ENCODE assay signal across 9 mouse cellular contexts in the genomic region with DNA sequence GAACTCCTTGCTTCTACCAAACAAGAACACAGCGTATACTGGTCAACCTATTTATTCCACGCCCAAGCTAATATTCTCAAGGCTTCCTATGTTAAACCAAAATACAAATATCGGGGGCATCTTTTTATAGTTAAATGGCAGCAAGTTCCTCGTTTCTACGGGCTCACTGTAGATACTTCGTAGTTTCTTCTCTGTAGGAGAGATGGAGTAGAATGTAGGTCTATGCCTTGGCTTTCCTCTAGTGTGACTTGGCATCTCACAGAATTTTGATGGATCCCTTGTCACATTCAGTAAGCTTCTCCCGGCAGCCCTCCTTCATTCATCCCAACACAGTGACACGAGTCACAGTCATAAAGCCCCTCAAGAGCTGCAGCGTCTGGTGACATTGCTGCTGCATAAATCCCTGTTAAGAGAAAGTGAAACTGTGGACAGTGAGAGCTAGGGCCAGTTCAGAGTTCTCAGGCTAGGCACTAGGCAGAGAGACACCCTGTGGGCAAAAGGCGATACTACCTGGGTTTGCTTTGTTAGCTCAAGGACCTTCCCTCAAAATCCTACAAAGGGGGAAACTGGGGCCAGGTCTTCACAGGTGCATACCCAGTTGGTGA.
DNase-seq lines count a peak whose midpoint lies in the region; ATAC-seq lines count a peak whose summit lies in the region.
"Had no signal": no experiment of that assay in that cellular context is flagged by ENCODE, and none has a peak within 500 bp of the region (broad histone marks: within the 10 kb centered on the region; RNA-seq: fewer than 3 reads in every experiment).

No protein-coding gene starts in this region.

- H3K4me2 ChIP-seq in forebrain, embryonic 16.5 days (ENCODE audit: low read length): no peak overlapping the region
- H3K4me2 ChIP-seq: limb, embryonic 12.5 days had no signal

- peaks cover 6% of the 10 kb centered on the region; the same call in 1 of the 2 replicates for H3K4me1 ChIP-seq in heart, embryonic 10.5 days
- H3K4me1 ChIP-seq in forebrain, embryonic 16.5 days (replicated peaks; ENCODE audit: control insufficient read depth, insufficient read depth, low read length): peaks cover 13% of the 10 kb centered on the region
- H3K4me1 ChIP-seq: limb, embryonic 12.5 days had no signal

- H3K9ac ChIP-seq in forebrain, embryonic 16.5 days (replicated peaks; ENCODE audit: low read depth, low read length): no peak overlapping the region
- H3K9ac ChIP-seq: limb, embryonic 12.5 days had no signal

- peak; percentile 30 for ATAC-seq in forebrain, embryonic 16.5 days

- no peaks in the 10 kb centered on the region for H3K9me3 ChIP-seq in heart, embryonic 10.5 days
- no peaks in the 10 kb centered on the region for H3K9me3 ChIP-seq in forebrain, embryonic 16.5 days (ENCODE audit: control insufficient read depth, low read length)
- H3K9me3 ChIP-seq: limb, embryonic 12.5 days had no signal

- no peaks in the 10 kb centered on the region; the same call in 1 of the 2 replicates for H3K27me3 ChIP-seq in heart, embryonic 10.5 days (ENCODE audit: insufficient read depth, poor library complexity, severe bottlenecking)
- H3K27me3 ChIP-seq in forebrain, embryonic 16.5 days (replicated peaks; ENCODE audit: control insufficient read depth, insufficient read depth, low read length): no peaks in the 10 kb centered on the region
- H3K27me3 ChIP-seq: limb, embryonic 12.5 days had no signal

- H3K36me3 ChIP-seq in heart, embryonic 10.5 days: no peaks in the 10 kb centered on the region
- 0 out of 2 replicates have a peak, but pooled peaks cover 9% of the 10 kb centered on the region for H3K36me3 ChIP-seq in forebrain, embryonic 16.5 days (ENCODE audit: control insufficient read depth, insufficient read depth)
- H3K36me3 ChIP-seq: limb, embryonic 12.5 days had no signal

- WGBS in heart, embryonic 10.5 days: 74% methylated on average over 10 of the region's 10 CpGs
- 62% methylated on average over 10 of the region's 10 CpGs for WGBS in forebrain, embryonic 16.5 days

- peak; percentile 39 to 61 for DNase-seq in heart, adult 18-20 months
- no peak for DNase-seq in heart, embryonic 10.5 days (ENCODE audit: low spot score)
- DNase-seq in urinary bladder, postnatal 36 days (ENCODE audit: low spot score in 2 of 2): peak; percentile 10 to 16
- DNase-seq in urinary bladder, postnatal 10 days (ENCODE audit: low spot score): no peak
- DNase-seq in lung, postnatal 14 days: peak; percentile 58
- DNase-seq in right cerebral cortex, postnatal 4 days: no peak
- DNase-seq in layer of hippocampus, postnatal 25 days (ENCODE audit: extremely low spot score in 1 of 2, low spot score in 1 of 2): no peak

- H3K27ac ChIP-seq in heart, embryonic 10.5 days: no peak overlapping the region
- H3K27ac ChIP-seq in forebrain, embryonic 16.5 days (ENCODE audit: low read length): peak overlapping the region; percentile 64
- H3K27ac ChIP-seq: limb, embryonic 12.5 days had no signal

- no peak overlapping the region for H3K4me3 ChIP-seq in heart, embryonic 10.5 days
- H3K4me3 ChIP-seq in forebrain, embryonic 16.5 days (replicated peaks; ENCODE audit: low read length): no peak overlapping the region
- H3K4me3 ChIP-seq: limb, embryonic 12.5 days had no signal

Comparison
In these comparisons a context has a peak if more than half of its experiments do, and no peak if none do; other contexts are left out.
1. DNase-seq: peak in heart, adult 18-20 months (2 of 2), urinary bladder, postnatal 36 days (2 of 2) and lung, postnatal 14 days (single experiment); none in heart, embryonic 10.5 days (single experiment), urinary bladder, postnatal 10 days (single experiment), right cerebral cortex, postnatal 4 days (single experiment) and layer of hippocampus, postnatal 25 days (0 of 2).